Mouse (Mus musculus) retina, adult 2 months (tissue): Measurements from ENCODE around the gene Best1.

Experiments
- DNase-seq: peaks from one replicate; pipeline ENCODE4 v3.0.0-alpha.2; 2012; ENCODE audit warnings: low read depth, low spot score

Best1 gene

GRCm38 (mm10) chr19:9936579-9936978 lies 64.9 kb downstream of the Best1 start:
- no peak for DNase-seq
